Mouse (Mus musculus): ENCODE measurements around the gene Arhgdib. TPM values are rescaled to one million over a fixed set of nuclear protein-coding genes. Genes with fewer than 3 reads are reported as not detected.
"Not testable (repeated sequence)": the region's sequence is repeated elsewhere in the genome, so short reads cannot be mapped to it uniquely, and the experiment has no call there.

Gene Arhgdib
- total RNA-seq, 2 experiments from 2014 or later, result 4.9 to 10.2 TPM

DNA sequence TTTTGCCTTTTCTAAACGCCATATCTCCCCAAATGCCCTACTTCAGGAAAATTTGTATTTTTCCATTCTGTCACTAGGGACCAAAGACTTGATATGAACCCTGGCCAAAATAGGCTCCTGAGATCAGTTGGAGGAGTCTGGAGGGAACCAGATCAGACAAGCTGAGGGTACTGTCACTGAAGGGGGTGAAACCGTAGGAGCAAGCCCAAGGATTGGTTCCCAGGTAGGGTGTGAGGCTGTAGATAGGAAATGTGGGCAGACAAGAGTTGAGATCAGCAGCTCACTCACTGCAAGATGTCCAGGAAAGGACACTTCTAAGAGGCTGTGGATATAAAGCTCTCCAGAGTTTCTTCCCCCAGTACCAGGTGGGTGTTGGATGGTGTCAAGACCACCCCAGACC is 49.7 kb downstream of the Arhgdib start:
- intact Hi-C loops (cut with DNase I), result no loop called here
- Histone ChIP-seq H3K27ac (peak overlapping the region; percentile 72), H3K4me3 (peak overlapping the region; percentile 15; the same call in 1 of the 2 replicates)
- TF ChIP-seq CTCF (IDR thresholded peaks at IDR 0.05), result no peak
- no peak for DNase-seq

DNA sequence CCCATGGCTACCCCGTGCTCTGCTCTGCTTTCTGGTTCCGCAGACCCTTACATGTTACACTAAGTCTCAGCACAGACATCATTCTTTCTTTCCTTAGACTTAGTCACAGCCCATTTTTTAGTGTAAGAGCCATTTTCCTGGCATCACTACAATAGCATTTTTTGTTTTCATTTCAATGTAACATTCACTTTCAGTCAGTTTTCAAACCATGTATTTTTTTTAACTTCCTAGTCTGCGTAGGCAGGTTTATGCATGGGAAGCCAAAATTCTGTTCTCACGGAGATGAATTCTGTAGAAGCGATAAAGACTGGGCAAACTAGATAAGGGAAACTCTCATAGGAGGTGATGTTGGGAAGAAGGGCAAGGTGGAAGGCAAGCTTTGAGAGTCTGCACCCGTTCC is 52.1 kb downstream of the Arhgdib start:
- Histone ChIP-seq H3K27ac (no peak overlapping the region), H3K4me3 (no peak overlapping the region)
- intact Hi-C loops (cut with DNase I), result no loop called here
- TF ChIP-seq CTCF (IDR thresholded peaks at IDR 0.05), result no peak
- no peak for DNase-seq

DNA sequence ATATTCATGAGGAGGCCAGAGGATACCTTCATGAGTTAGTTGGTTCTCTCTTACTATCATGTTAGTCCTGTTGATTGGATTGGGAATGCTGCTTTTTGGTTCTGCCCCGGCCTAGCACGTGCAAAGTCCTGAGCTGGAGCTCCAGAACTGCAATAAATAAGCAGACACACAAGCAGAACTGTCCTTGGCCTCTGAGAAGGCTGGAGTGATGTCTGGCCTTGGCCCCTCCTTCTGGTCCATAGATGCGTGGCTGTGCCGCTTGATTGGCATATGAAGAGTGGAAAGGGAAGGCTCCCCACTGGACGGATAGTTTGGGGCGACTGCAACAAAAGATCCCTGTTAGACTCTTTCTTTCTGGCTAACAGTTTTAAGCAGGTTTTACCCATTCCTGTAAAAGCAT is 52.6 kb downstream of the Arhgdib start:
- no peak overlapping the region for H3K27ac ChIP-seq
- no peak for TF ChIP-seq CTCF (IDR thresholded peaks at IDR 0.05)
- intact Hi-C loops (cut with DNase I), result no loop called here
- DNase-seq, result no peak
- H3K4me3 ChIP-seq, result no peak overlapping the region

DNA sequence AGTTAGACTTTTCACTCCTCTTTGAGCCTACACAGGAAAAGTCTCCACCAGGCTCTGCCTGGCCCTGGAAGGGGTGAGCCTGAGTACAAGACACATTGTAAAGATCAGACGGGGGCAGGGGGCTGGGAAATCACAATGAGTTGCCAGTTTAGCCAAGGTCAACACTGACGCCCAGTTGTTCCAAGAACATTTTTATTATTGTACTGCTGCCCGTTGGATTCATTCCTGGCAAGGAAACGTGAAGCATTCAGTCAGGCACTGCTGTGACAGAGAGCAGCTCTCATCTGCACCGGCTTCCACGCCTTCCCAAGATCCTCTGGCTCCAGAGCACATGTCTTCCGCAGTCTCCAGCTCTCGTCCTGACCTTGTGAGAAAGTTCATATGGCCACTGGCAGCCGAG is 53.8 kb downstream of the Arhgdib start:
- intact Hi-C loops (cut with DNase I), result no loop called here
- peak; percentile 40 for DNase-seq
- TF ChIP-seq CTCF (IDR thresholded peaks at IDR 0.05), result no peak
- Histone ChIP-seq H3K27ac (peak overlapping the region; percentile 67), H3K4me3 (no peak overlapping the region)

DNA sequence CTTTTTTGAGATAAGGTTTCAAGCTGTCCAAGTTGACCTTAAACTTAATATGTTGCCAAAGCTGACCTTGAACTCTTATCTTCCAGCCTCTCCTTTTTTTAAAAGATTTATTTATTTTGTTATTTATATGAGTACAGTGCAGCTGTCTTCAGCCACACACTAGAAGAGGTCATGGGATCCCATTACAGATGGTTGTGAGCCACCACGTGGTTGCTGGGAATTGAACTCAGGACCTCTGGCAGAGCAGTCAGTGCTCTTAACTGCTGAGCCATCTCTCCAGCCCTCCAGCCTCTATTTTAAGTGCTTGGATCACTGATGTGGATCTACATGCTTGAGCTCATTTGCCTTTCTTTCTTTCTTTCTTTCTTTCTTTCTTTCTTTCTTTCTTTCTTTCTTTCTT is 56.9 kb downstream of the Arhgdib start:
- intact Hi-C loops (cut with DNase I); H3K4me3 ChIP-seq; DNase-seq; H3K27ac ChIP-seq: not testable (repeated sequence)

DNA sequence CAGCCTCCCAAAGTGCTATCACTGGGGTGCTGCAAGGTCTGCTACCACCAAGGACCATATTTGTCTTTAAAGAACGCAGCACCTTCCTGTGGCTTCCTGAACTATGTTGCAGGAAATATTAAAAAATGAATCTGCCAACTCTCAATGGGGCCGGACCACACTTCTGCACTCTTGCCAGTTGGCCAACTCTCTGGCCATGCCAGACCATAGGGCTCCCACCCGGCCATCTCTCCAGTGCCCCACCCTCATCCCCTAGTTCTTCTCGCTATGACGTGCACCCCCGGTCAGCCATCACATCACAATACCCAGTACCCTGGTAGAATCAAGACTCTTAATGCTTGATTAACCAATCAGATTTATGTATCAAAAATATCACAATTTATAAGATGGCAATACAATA is 57.7 kb downstream of the Arhgdib start:
- no peak for DNase-seq
- intact Hi-C loops (cut with DNase I), result no loop called here
- H3K4me3 ChIP-seq, result no peak overlapping the region
- no peak overlapping the region for H3K27ac ChIP-seq
- TF ChIP-seq CTCF (IDR thresholded peaks at IDR 0.05), result no peak

DNA sequence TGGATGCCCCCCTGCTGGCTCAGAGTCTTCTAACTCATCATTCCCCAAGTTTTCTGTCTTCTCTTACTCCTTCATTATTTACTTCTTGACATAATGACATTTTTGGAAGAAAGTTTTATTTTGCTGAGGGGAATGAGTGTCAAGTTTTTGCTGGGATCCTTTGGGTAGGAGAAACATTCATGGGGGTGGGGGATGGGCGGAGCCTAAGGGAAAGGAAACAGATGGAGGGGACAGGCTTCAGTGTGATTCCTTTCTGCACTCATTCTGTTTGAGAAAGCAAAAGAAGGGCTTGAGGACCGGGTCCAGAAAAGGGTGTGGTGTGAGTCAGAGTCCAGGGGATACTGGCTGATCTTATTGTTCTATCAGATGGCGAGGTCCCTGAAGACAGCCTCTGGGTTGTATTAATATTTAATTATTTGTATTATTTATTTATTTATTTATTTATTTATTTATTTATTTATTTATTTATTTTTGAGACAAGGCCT is 58.2 kb downstream of the Arhgdib start:
- Histone ChIP-seq H3K4me3 (no peak overlapping the region), H3K27ac (no peak overlapping the region)
- no peak for TF ChIP-seq CTCF (IDR thresholded peaks at IDR 0.05)
- peak; percentile 30 for DNase-seq
- intact Hi-C loops (cut with DNase I), result no loop called here

DNA sequence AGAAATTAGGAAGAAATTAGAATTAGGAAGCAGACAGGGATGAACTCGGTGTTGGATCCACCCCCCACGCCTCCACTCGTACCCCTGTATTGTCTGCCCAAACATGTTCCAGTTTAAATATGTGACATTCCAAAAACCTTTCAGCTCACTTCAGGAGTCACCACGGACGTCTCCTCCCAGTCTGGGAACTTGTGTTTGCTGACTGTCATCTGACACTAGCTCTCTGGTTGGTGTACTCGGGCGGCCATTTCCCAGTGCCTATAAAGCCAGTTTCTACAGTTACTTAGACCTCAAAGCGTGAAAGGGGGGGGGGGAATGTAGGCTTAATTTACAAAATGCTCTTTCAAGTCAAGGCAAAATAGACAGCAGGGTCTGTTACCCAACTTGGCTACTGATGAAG is 60.0 kb downstream of the Arhgdib start:
- intact Hi-C loops (cut with DNase I), result no loop called here
- no peak for TF ChIP-seq CTCF (IDR thresholded peaks at IDR 0.05)
- no peak for DNase-seq
- no peak overlapping the region for H3K4me3 ChIP-seq
- H3K27ac ChIP-seq, result no peak overlapping the region

DNA sequence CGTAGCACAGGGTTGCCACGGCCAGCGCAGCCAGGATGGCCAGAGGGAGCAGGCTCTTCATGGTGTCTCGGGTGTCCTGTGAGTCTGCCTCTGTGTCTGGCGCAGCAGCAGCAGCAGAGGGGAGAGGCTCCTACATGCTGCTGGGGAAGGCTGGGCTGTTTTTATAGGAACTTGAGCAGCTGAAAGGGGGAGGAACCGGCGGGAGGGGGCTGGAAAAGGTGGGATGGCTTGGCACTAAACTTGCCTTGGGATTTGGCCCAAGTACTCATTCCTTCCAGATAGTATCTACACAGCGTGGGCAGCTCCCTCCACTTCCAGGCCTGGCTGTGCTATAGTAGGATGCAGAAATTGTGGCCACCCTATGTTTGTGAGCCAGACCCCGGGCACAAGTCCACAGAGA is 66.0 kb downstream of the Arhgdib start, which contains the start of gene Mgp:
TSS of gene Mgp (minus strand) at position 154 of the 400 bp plus-strand sequence.
- DNase-seq, result peak; percentile 44

DNA sequence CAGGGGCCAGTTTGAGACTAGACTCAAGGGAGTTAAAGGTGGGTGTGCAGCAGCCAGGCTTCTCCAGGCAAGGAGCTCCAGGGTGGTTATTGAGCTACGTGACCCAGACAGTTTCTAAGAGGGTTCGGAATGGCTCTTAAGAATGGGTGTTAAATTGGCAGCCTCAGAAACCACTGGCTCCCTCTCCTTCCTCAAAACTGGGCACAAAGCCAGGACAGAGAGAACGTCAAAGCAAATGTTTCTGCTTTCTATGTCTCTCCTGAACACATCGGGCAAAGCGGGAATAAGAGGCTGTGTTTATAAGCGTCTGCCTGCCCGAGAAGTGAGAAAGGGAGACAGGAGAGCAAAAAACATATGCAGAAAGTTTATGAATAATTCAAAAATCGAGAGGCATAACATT is 67.1 kb downstream of the Arhgdib start:
- no peak for DNase-seq
- H3K4me3 ChIP-seq, result peak overlapping the region; percentile 68
- peak overlapping the region; percentile 78 for H3K27ac ChIP-seq
- TF ChIP-seq CTCF (IDR thresholded peaks at IDR 0.05), result no peak
- intact Hi-C loops (cut with DNase I), result no loop called here

More for the DNA sequence above, 66.0 kb downstream of the Arhgdib start, which contains the start of gene Mgp:
- peak within 1 kb of the TSS; percentile 68 for H3K4me3 ChIP-seq
- intact Hi-C loops (cut with DNase I), result no loop called here
- no peak for TF ChIP-seq CTCF (IDR thresholded peaks at IDR 0.05)
- H3K27ac ChIP-seq, result peak within 1 kb of the TSS; percentile 78

Other genes with a start within 250 kb of the Arhgdib start
- not detected for gene Gucy2c, start 160.1 kb downstream of the Arhgdib start, total RNA-seq (2021)
- 1 to 10 TPM; 4.2 to 4.5 TPM for gene Hist4h4, start 137.5 kb downstream of the Arhgdib start, total RNA-seq (2021)
- 10 to 100 TPM; 12.4 to 13.8 TPM for gene H2afj, start 133.7 kb downstream of the Arhgdib start, total RNA-seq (2021)
- under 1 TPM in 1 of 2 experiments, not detected in 1; 0.28 TPM for gene BC049715, start 114.3 kb downstream of the Arhgdib start, total RNA-seq (2021)
- gene Wbp11, start 113.7 kb downstream of the Arhgdib start, total RNA-seq (2021), result 10 to 100 TPM; 48.4 to 54.7 TPM
- not detected for gene Smco3, start 106.4 kb downstream of the Arhgdib start, total RNA-seq (2021)
- gene Art4, start 84.2 kb downstream of the Arhgdib start, total RNA-seq (2021), result under 1 TPM; 0.10 to 0.11 TPM
- gene Mgp, start 66.1 kb downstream of the Arhgdib start, total RNA-seq (2021), result 100 to 1,000 TPM in 1 of 2 experiments, 10 to 100 TPM in 1; 52.8 to 161 TPM
- gene Erp27, start 19.7 kb downstream of the Arhgdib start, total RNA-seq (2021), result under 1 TPM in 1 of 2 experiments, not detected in 1; 0.20 TPM
- gene Pde6h, start 18.1 kb downstream of the Arhgdib start, total RNA-seq (2021), result not detected
- 1 to 10 TPM; 1.4 to 1.7 TPM for gene Rerg, start 228.6 kb upstream of the Arhgdib start, total RNA-seq (2021)

All from gastrocnemius, adult 2 months (tissue).